Mouse (Mus musculus) kidney, postnatal 0 days (tissue): ENCODE results near the gene Rock2. TPM values are rescaled to one million over a fixed set of nuclear protein-coding genes. Genes with fewer than 3 reads are reported as not detected.

ENCODE experiments used
- ATAC-seq: fragments of 200-750 bp; cut with Nextera tagmentation; replicated peaks from 2 replicates; pipeline ENCODE4 v1.8.0; 2017; ENCODE audit warnings: low read depth, moderate number of reproducible peaks, moderate TSS enrichment, moderate library complexity; ENCODE audit not compliant: low FRiP score
- DNase-seq: peaks from one replicate; pipeline ENCODE4 v3.0.0-alpha.2; 2016; ENCODE audit warnings: low spot score
- H3K27ac ChIP-seq: fragments of 300-500 bp; sonication (generic); 2 replicates; pipeline ENCODE4 v1.5.1; 2014; ENCODE audit warnings: mild to moderate bottlenecking
- H3K27me3 ChIP-seq: fragments of 300-500 bp; sonication (generic); 2 replicates; pipeline ENCODE4 v1.6.1; 2014; ENCODE audit warnings: low read length, mixed read lengths; ENCODE audit not compliant: insufficient read depth
- H3K36me3 ChIP-seq: fragments of 300-500 bp; sonication (generic); 2 replicates; pipeline ENCODE4 v1.6.1; 2014; ENCODE audit warnings: low read length, mixed read lengths; ENCODE audit not compliant: insufficient read depth
- H3K4me1 ChIP-seq: fragments of 300-500 bp; sonication (generic); replicated peaks from 2 replicates; pipeline ENCODE4 v1.6.1; 2014; ENCODE audit warnings: antibody characterized with exemption, low read length, mixed read lengths; ENCODE audit not compliant: insufficient read depth
- H3K4me2 ChIP-seq: fragments of 300-500 bp; sonication (generic); 2 replicates; pipeline ENCODE4 v1.6.1; 2014; ENCODE audit warnings: mild to moderate bottlenecking, low read length, moderate library complexity, mixed read lengths
- H3K4me3 ChIP-seq: fragments of 300-500 bp; sonication (generic); replicated peaks from 2 replicates; pipeline ENCODE4 v1.5.1; 2014; ENCODE audit warnings: low read depth, low read length
- H3K9ac ChIP-seq: fragments of 300-500 bp; sonication (generic); 2 replicates; pipeline ENCODE4 v1.6.1; 2014; ENCODE audit warnings: low read depth, low read length
- H3K9me3 ChIP-seq: fragments of 300-500 bp; sonication (generic); replicated peaks from 2 replicates; pipeline ENCODE4 v1.6.1; 2016; ENCODE audit warnings: low read length, inconsistent platforms, mixed read lengths
- CTCF ChIP-seq: IDR thresholded peaks from 2 replicates; pipeline ENCODE4 v1.5.1; 2016; ENCODE audit warnings: antibody characterized with exemption, low read depth, mild to moderate bottlenecking, moderate library complexity
- whole genome bisulfite sequencing: fragments of 180-500 bp; shearing (Covaris S2); extraction: QIAGEN DNeasy Blood & Tissue Kit; methylation state at CpG from one replicate; pipeline ENCODE4 v1.1.7; 2014; 5-methylcytosine and 5-hydroxymethylcytosine counted together
- polyA plus RNA-seq: library from polyadenylated mRNA; unstranded; fragments of >200 nt; fragmentation: Nextera tagmentation; extraction: Ambion mirVana; gene quantifications from 2 replicates; pipeline ENCODE4 v1.2.1, GENCODE M21; 2015

Gene Rock2
- 14.6 and 15.9 TPM in 2 replicates for polyA plus RNA-seq

- no peaks in the 10 kb centered on the region for H3K9me3 ChIP-seq
- WGBS: under 1% methylated on average over 75 of the region's 130 CpGs
- H3K4me1 ChIP-seq: peaks cover 14% of the 10 kb centered on the region; the same call in 1 of the 2 replicates
- H3K9ac ChIP-seq: peak within 1 kb of the TSS; percentile 85
- peak within 1 kb of the TSS; percentile 57 for H3K4me2 ChIP-seq
- peak within 1 kb of the TSS; percentile 77 for H3K4me3 ChIP-seq
- DNase-seq (peak; percentile 90), ATAC-seq (peak; percentile 94)
- no peaks in the 10 kb centered on the region for H3K27me3 ChIP-seq
- TF ChIP-seq CTCF: no peak
- H3K36me3 ChIP-seq: no peaks in the 10 kb centered on the region
- H3K27ac ChIP-seq: peak within 1 kb of the TSS; percentile 99
Measured at GRCm38 (mm10) chr12:16894396-16895220, at the start of gene Rock2. Gene Rock2, plus strand, starts transcription at chr12:16894895.

GRCm38 (mm10) chr12:16847204-16847792 is 47.4 kb upstream of the Rock2 start:
- TF ChIP-seq CTCF: no peak
- ATAC-seq: no peak

GRCm38 (mm10) chr12:16848501-16848900 is 46.2 kb upstream of the Rock2 start:
- H3K27ac ChIP-seq: no peak overlapping the region
- no peaks in the 10 kb centered on the region for H3K27me3 ChIP-seq
- 0 out of 2 replicates have a peak, but pooled peaks cover 1% of the 10 kb centered on the region for H3K4me1 ChIP-seq
- no peak overlapping the region for H3K4me3 ChIP-seq
- H3K36me3 ChIP-seq: no peaks in the 10 kb centered on the region
- H3K9me3 ChIP-seq: no peaks in the 10 kb centered on the region
- TF ChIP-seq CTCF: no peak
- no peak overlapping the region for H3K9ac ChIP-seq
- H3K4me2 ChIP-seq: no peak overlapping the region
- WGBS: 82% methylated on average over 2 of the region's 2 CpGs
- no peak for ATAC-seq
- DNase-seq: no peak

More at GRCm38 (mm10) chr12:16847204-16847792, 47.4 kb upstream of the Rock2 start:
- no peak for DNase-seq
- Histone ChIP-seq H3K4me2 (no peak overlapping the region), H3K27ac (no peak overlapping the region), H3K4me3 (no peak overlapping the region), H3K9ac (no peak overlapping the region), H3K27me3 (no peaks in the 10 kb centered on the region), H3K9me3 (no peaks in the 10 kb centered on the region), H3K36me3 (no peaks in the 10 kb centered on the region), H3K4me1 (no peaks in the 10 kb centered on the region)
- WGBS: 88% methylated on average over 4 of the region's 4 CpGs

DNA sequence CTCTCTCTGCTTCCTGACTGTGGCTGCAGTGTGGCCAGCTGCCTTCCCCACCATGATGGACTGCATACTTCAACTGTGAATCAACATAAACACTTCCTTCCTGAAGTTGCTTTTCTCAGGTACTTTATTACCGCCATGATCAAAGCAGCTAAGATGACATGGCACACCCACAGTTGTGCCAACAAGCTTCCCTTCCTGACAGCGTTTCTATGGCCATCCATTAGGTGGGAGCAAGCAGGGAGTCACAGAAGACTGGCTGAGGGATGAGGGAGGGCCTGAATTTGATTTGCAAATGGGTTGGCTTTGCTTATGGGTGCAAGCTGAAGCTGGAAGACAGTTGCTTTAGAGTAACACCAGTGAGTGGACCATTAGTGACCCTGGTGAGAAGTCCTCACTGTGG is 44.9 kb upstream of the Rock2 start:
- TF ChIP-seq CTCF: no peak
- DNase-seq (no peak), ATAC-seq (no peak)
- no peak overlapping the region for H3K4me3 ChIP-seq
- H3K4me2 ChIP-seq: no peak overlapping the region
- H3K9ac ChIP-seq: no peak overlapping the region
- H3K27ac ChIP-seq: no peak overlapping the region
- 33% methylated on average over 2 of the region's 2 CpGs for whole genome bisulfite sequencing
- no peaks in the 10 kb centered on the region for H3K36me3 ChIP-seq
- no peaks in the 10 kb centered on the region for H3K9me3 ChIP-seq
- 0 out of 2 replicates have a peak, but pooled peaks cover 6% of the 10 kb centered on the region for H3K4me1 ChIP-seq
- H3K27me3 ChIP-seq: no peaks in the 10 kb centered on the region

- H3K9ac ChIP-seq: no peak overlapping the region
- DNase-seq: peak; percentile 79
- no peaks in the 10 kb centered on the region for H3K9me3 ChIP-seq
- H3K36me3 ChIP-seq: no peaks in the 10 kb centered on the region
- H3K4me1 ChIP-seq: 0 out of 2 replicates have a peak, but pooled peaks cover 6% of the 10 kb centered on the region
- peak; percentile 40; the same call in 1 of the 2 replicates for TF ChIP-seq CTCF
- WGBS: 41% methylated on average over 16 of the region's 16 CpGs
- peak; percentile 80 for ATAC-seq
- H3K27ac ChIP-seq: no peak overlapping the region
- H3K4me3 ChIP-seq: no peak overlapping the region
- H3K4me2 ChIP-seq: no peak overlapping the region
- H3K27me3 ChIP-seq: no peaks in the 10 kb centered on the region
Measured at GRCm38 (mm10) chr12:16850431-16851375, 44.0 kb upstream of the Rock2 start.
